Mouse (Mus musculus) heart, adult 2 months (tissue): ENCODE data around the gene Hnrnpf. TPM values are rescaled to one million over a fixed set of nuclear protein-coding genes. Genes with fewer than 3 reads are reported as not detected.

Source experiments
- DNase-seq, 2 experiments: peaks; one replicate each; pipeline ENCODE4 v3.0.0; 2021
- H3K27ac ChIP-seq: fragments of 200-600 bp; 2 replicates; pipeline ENCODE4 v1.8.1; 2022
- H3K27me3 ChIP-seq: fragments of 200-500 bp; 2 replicates; pipeline ENCODE4 v1.6.1; 2012; ENCODE audit warnings: mild to moderate bottlenecking, low read length, inconsistent platforms, mixed read lengths; ENCODE audit not compliant: control insufficient read depth, insufficient read depth
- H3K36me3 ChIP-seq: fragments of 200-500 bp; 2 replicates; pipeline ENCODE4 v1.6.1; 2012; ENCODE audit warnings: low read length, inconsistent platforms; ENCODE audit not compliant: control insufficient read depth, insufficient read depth
- H3K4me1 ChIP-seq: fragments of 200-500 bp; 2 replicates; pipeline ENCODE4 v1.6.1; 2011; ENCODE audit warnings: low read length; ENCODE audit not compliant: control insufficient read depth, insufficient read depth
- H3K4me3 ChIP-seq: fragments of 200-600 bp; 2 replicates; pipeline ENCODE4 v1.8.1; 2022
- H3K79me2 ChIP-seq: fragments of 200-500 bp; replicated peaks from 2 replicates; pipeline ENCODE4 v1.6.1; 2012; ENCODE audit warnings: mild to moderate bottlenecking, inconsistent platforms, low read length, moderate library complexity, mixed read lengths; ENCODE audit not compliant: control insufficient read depth, insufficient read depth
- H3K9ac ChIP-seq: fragments of 200-500 bp; 2 replicates; pipeline ENCODE4 v1.6.1; 2012; ENCODE audit warnings: low read depth, mild to moderate bottlenecking, control low read depth, inconsistent platforms, low read length, mixed read lengths
- CTCF ChIP-seq: fragments of 200-600 bp; IDR thresholded peaks from 2 replicates; pipeline ENCODE4 v1.8.1; 2022; ENCODE audit warnings: antibody characterized with exemption, mild to moderate bottlenecking, moderate library complexity
- EP300 ChIP-seq: fragments of 200-500 bp; IDR thresholded peaks from 2 replicates; pipeline ENCODE4 v1.6.1; 2011; ENCODE audit warnings: low read depth, low read length, control low read depth; ENCODE audit not compliant: insufficient read depth
- POLR2A ChIP-seq: fragments of 200-500 bp; IDR thresholded peaks from 2 replicates; pipeline ENCODE4 v1.6.1; 2011; ENCODE audit warnings: mild to moderate bottlenecking, low read depth, low read length, control low read depth; ENCODE audit not compliant: insufficient read depth
- WGBS: fragments of 180-500 bp; shearing (Covaris S2); methylation state at CpG from one replicate; pipeline ENCODE4 v1.1.7; 2018; 5-methylcytosine and 5-hydroxymethylcytosine counted together
- intact Hi-C: fragments of 180-260 bp; cut with DNase I; formaldehyde crosslinking; loops from one replicate; pipeline ENCODE4 v1.15.1; 2025
- microRNA-seq, 2 experiments: library from miRNA; unstranded; fragments of <30 nt; microRNA quantifications; one replicate each; pipeline ENCODE4 v1.2.0; 2021
- polyA plus RNA-seq: library from polyadenylated mRNA; depleted of rRNA; stranded (reverse); fragments of >200 nt; gene quantifications from 2 replicates; pipeline ENCODE4 v1.2.3, GENCODE M21; 2012; rRNA removed
- total RNA-seq, 2 experiments: library from RNA; stranded (reverse); gene quantifications; 2 replicates each; pipeline ENCODE4 v1.2.3; 2021

Hnrnpf gene
- total and polyA plus RNA-seq, 3 experiments, result 66.1 to 192 (median 185) TPM

DNA sequence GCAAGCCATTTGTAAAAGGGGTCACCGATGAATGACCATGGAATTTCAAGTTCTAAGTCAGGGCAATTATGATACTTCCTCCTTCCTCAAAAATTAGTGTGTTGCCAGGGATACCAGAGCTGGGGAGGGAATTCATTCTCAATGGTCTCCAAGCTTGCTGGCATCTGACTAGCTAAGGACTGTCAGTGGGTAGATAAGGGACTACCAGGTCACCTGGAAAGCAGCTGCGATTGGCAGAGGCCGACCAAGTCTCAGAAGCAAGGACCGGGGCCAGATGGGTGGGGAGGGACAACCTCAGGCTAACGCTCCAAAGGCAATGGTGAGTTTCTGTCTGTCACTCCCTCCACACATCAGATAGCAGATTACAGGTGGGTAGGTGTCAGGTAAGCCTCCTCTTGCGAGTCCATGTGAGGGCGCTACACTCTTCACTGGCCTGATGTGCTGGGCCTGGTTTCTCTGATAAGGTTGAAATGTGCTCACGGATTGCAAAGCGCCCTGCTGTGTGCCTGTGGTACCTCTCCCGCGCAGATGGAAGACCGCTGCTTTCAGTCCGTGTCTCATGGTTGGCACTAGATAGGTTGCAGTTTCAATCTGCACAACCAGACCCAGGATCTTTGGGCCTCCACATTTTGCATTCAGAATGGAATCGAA is 56.9 kb downstream of the Hnrnpf start:
- no peak for DNase-seq
- WGBS, result 32% methylated on average over 14 of the region's 14 CpGs
- no peak overlapping the region for H3K9ac ChIP-seq
- no peaks in the 10 kb centered on the region for H3K27me3 ChIP-seq
- intact Hi-C loops, result no loop called here
- H3K36me3 ChIP-seq, result no peaks in the 10 kb centered on the region
- H3K79me2 ChIP-seq, result no peaks in the 10 kb centered on the region
- no peak overlapping the region for H3K27ac ChIP-seq
- peaks cover 2% of the 10 kb centered on the region; the same call in 1 of the 2 replicates for H3K4me1 ChIP-seq
- TF ChIP-seq POLR2A (no peak), EP300 (no peak), CTCF (no peak)
- no peak overlapping the region for H3K4me3 ChIP-seq

DNA sequence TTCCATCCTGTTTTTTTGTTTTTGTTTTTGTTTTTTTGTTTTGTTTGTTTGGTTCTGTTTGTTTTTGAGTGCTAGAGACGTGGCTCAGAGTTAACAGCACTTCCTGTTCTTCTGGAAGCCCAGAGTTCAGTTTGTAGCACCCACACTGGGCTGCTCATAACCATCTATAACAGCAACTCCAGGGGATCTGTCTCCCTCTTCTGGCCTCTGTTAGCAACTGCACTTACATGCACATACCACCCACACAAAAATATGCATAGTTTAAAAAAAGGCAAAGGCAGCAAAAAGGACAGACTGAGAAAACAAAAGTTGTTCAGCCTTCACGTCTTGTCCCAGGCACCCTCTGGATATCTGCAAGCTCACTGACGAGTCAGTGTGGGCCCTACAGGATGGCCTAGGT is 63.1 kb downstream of the Hnrnpf start:
- no peaks in the 10 kb centered on the region for H3K27me3 ChIP-seq
- intact Hi-C loops, result no loop called here
- no peaks in the 10 kb centered on the region for H3K79me2 ChIP-seq
- no peaks in the 10 kb centered on the region for H3K4me1 ChIP-seq
- 77% methylated on average over 3 of the region's 3 CpGs for WGBS
- H3K27ac ChIP-seq, result no peak overlapping the region
- no peaks in the 10 kb centered on the region for H3K36me3 ChIP-seq
- no peak overlapping the region for H3K9ac ChIP-seq
- no peak for DNase-seq
- TF ChIP-seq EP300 (no peak), POLR2A (no peak), CTCF (no peak)
- H3K4me3 ChIP-seq, result no peak overlapping the region

DNA sequence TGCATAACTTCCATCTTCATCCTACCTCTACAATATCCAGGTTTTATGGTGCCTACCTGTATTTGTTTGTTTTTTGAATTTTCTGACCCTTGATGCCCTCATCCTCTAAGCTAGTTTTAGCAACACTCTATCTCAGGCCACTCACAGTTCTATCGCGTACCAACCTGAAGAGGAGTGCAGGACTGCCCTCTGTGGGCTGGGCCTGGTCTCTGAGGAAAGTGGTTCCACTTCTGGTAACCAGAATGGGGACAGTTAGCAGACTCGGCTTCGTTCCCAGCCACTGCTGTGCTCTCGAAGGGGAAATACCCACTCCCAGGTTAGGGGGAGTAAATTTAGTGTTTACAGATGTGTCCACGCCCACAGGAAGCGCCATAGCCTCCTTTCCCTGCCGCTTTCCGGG is 66.6 kb downstream of the Hnrnpf start:
- Histone ChIP-seq H3K36me3 (no peaks in the 10 kb centered on the region), H3K4me3 (no peak overlapping the region), H3K79me2 (no peaks in the 10 kb centered on the region), H3K4me1 (no peaks in the 10 kb centered on the region), H3K9ac (no peak overlapping the region), H3K27me3 (no peaks in the 10 kb centered on the region), H3K27ac (no peak overlapping the region)
- TF ChIP-seq POLR2A (no peak), EP300 (no peak), CTCF (peak; percentile 45)
- 14% methylated on average over 9 of the region's 9 CpGs for WGBS
- intact Hi-C loops, result no loop called here
- no peak for DNase-seq

Small RNA genes within 50 kb of the gene (microRNA-seq; reads per million reads assigned to microRNA genes)
- gene Gm25535, result 0 reads per million in 2 experiments

Other genes starting within 250 kb of the Hnrnpf start
- 10 to 100 TPM; 28.4 to 30.9 TPM for gene Zfp637, start 59.1 kb upstream of the Hnrnpf start, total RNA-seq
- gene Zfp637, start 59.1 kb upstream of the Hnrnpf start, polyA plus RNA-seq, result 23.5 and 27.8 TPM in 2 replicates
- under 1 TPM; 0.47 to 0.64 TPM for gene Zfp239, start 38.2 kb upstream of the Hnrnpf start, total RNA-seq
- gene Zfp239, start 38.2 kb upstream of the Hnrnpf start, polyA plus RNA-seq, result 0.09 and 0.29 TPM in 2 replicates
- not detected for gene Fxyd4, start 37.4 kb downstream of the Hnrnpf start, total RNA-seq
- gene Fxyd4, start 37.4 kb downstream of the Hnrnpf start, polyA plus RNA-seq, result 0.25 TPM in 1 of 2 replicates, not detected in the other
- under 1 TPM; 0.18 to 0.37 TPM for gene Rasgef1a, start 111.1 kb downstream of the Hnrnpf start, total RNA-seq
- 0.26 and 0.37 TPM in 2 replicates for gene Rasgef1a, start 111.1 kb downstream of the Hnrnpf start, polyA plus RNA-seq
- 10 to 100 TPM; 17.6 to 20.4 TPM for gene Csgalnact2, start 238.8 kb downstream of the Hnrnpf start, total RNA-seq
- gene Csgalnact2, start 238.8 kb downstream of the Hnrnpf start, polyA plus RNA-seq, result 4.3 and 8.1 TPM in 2 replicates